Mouse (Mus musculus) retina, postnatal 1 day (tissue): ENCODE results near the gene E130308A19Rik.
A peak's percentile ranks its signal among the peaks of the same experiment; 100 is the strongest.
"Not testable (repeated sequence)": the region's sequence is repeated elsewhere in the genome, so short reads cannot be mapped to it uniquely, and the experiment has no call there.

Source experiments
- DNase-seq: peaks from one replicate; pipeline ENCODE4 v3.0.0-alpha.2; 2012

Gene E130308A19Rik

GRCm38 (mm10) chr4:59793626-59794025 lies 167.6 kb downstream of the E130308A19Rik start:
- not testable (repeated sequence) for DNase-seq

- DNase-seq = no peak
Measured at GRCm38 (mm10) chr4:59794116-59794515, 168.1 kb downstream of the E130308A19Rik start.

DNA sequence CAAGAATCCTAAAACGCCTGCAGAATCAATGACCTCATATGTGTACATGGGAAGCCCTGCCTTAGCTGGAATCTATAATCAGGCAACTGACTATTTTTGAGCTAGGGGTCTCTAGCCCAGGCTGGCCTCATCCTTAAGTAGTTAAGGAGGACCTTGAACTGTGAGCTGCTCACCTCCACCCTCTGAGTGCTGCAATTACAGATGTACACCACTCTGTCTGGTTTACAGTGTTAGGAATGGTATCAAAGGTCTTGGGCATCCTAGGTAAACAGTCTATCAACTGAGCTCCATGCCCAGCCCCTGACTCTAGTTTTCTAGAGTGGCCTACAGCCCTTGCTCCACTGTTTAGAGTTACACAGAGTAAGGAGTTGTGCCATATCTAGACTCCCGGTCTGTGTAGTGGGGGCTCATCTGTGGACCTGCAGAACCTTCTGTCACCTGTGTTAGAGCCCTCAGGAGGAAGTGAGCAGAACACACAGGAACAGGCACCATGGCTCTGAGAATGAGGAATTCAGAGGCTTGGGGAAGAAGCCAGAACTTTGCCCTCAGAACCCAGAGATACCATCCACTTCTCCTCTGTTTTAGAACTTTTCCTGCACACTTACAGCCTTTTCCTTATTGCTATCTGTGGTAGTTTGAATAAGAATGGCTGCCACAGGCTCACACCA lies 169.9 kb downstream of the E130308A19Rik start:
- DNase-seq = no peak

DNA sequence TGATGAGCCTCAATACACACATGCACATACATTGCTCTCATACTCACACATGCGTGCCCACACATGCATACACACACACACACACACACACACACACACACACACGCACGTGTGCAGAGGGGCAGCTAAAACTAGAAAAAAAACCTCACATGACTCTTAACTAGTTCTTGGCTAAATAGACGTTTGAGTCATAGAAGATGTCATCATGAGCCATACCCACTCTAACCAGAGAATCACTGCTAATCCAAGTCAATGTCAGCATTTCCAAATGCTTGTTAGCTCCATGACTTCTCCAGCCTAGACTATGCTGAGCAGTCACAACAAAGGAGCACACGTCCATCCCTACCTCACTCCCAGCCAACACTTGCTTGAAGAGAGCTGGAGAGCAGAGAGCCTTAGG lies 174.2 kb downstream of the E130308A19Rik start:
- no peak for DNase-seq

DNA sequence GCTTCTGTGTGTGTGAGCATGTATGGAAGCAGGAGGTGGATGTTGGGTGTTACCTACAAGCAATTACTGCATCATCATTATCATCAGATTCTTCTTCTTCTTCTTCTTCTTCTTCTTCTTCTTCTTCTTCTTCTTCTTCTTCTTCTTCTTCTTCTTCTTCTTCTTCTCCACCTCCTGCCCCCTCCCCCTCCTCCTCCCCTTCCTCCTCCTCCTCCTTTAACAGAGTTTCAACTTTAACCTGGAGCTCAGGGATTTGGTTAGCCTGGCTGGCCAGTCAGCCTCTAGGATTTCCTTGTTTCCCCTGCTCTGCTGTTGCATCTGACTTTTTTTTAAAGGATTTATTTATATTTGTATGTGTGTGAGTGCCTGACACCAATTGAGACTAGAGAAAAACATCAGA lies 175.5 kb downstream of the E130308A19Rik start, which contains the start of gene Inip:
TSS of gene Inip (minus strand) at position 101 of the 400 bp plus-strand sequence.
- DNase-seq = no peak

DNA sequence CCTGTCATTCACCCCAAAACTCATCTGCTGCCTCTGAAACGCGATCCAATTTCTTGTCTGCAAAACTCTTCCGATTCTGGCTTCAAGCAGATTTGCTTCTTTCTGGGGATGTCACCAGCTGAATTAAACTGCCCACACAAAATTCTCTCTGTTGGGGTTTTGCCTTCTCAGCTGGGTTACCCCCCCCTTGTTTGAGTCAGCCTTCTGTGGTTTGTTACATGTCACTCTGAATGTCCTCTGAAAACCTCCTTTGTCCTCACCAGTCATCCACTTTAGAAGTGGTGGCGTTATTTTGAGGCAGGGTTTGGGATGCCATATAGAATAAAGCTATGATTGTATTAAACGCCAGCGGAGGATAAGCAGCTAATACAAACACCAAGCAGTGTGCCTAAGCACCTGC lies 176.1 kb downstream of the E130308A19Rik start:
- no peak for DNase-seq

DNA sequence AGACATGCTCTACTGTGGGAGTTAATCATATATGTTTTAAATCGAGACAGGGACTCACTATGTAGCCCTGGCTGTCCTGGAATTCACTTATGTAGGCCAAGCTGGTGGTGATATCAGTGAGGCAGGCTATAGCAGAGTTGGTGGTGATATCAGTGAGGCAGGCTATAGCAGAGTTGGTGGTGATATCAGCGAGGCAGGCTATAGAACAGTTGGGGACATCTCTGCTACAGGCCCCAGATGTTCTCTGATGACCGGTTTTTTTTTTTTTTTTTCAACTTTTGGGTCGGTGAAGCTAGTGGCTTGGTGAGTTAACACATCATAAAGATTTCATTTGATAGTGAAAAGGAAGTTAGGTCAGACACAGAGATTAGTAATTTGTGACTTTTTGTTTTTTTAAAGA lies 176.8 kb downstream of the E130308A19Rik start:
- no peak for DNase-seq

DNA sequence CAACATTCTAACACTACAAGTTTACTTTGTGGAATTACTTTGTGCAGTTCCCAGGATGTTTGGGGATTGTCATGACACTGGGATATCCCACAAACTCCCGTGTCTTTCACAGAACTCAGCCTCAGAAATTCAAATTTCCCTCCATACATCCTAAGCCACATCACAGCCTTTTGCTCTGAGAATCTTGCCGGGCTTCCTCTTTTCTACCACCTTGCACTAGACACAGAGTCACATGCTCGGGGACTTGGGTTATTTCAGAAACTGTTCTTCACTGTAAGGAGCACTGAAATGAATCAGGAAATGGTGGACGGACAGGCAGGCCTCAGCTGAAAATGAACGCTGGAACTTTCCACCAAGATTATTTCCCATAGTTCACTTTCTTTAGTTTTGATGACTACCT lies 177.3 kb downstream of the E130308A19Rik start:
- no peak for DNase-seq

- no peak for DNase-seq
Measured at GRCm38 (mm10) chr4:59804754-59805153, 178.7 kb downstream of the E130308A19Rik start.

- peak; percentile 94 for DNase-seq
Measured at GRCm38 (mm10) chr4:59805181-59805967, 179.4 kb downstream of the E130308A19Rik start, which contains the start of gene Snx30. TSS of gene Snx30 (plus strand) at chr4:59805840.

DNA sequence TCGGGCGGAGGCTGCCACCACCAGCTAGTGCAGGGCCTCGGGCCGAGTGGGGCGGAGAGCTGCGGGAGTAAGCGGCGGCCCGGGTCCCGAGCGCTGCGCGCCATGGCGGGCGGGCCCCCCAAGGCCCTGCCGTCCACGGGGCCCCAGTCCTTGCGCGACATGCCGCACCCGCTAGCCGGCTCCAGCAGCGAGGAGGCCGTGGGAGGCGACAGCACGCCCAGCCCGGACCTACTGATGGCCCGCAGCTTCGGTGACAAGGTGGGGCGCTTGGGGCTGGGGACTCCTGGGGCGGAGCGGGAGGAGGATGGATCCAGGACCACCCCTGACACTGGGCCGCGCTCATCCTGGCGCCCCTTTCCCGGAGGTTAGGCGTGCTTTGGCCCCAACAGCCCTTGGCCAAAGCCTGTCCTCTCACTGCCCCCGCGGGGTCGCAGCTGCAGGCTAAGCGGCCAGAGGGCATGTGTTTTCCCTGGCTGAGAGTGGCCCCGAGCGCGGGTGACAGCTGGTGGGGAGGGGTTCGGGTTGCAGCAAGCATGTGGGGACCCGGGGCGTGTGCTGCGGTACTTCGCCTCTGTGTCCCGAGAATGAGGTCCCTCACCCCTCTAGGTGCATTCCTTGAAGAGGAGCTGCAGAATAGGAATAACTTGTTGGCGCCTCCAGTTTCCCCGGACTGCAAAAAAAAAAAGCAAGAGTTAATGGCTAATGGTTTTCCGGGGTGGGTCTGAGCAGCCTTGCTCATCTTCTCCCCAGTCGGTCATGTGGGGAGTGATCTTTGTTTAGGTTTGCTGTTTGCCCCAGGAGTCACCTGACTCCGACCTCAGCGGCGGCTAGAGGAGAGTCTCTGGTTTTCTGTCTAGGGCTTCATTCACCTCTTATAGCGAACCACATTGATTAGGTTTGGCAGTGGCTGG lies 180.2 kb downstream of the E130308A19Rik start:
- peak; percentile 75 for DNase-seq

DNA sequence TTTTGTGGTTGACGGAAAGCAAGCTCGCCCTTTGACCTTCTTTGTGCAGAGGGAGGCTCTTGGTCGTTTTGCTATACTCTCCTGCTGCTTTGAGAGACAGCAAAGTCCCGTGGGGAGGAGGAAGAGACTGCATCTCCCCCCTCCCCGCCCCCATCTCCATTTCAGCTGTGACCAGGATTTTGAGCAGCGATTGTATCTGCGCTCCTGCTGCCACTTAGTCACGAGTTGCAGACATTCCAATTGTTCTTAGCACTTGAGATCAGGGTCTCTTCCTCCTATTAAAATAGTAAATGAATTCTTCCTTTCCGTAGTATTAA lies 180.8 kb downstream of the E130308A19Rik start:
- DNase-seq = peak; percentile 47

GRCm38 (mm10) chr4:59807521-59807920 lies 181.5 kb downstream of the E130308A19Rik start:
- no peak for DNase-seq

- no peak for DNase-seq
Measured at GRCm38 (mm10) chr4:59808396-59808795, 182.4 kb downstream of the E130308A19Rik start.
